Mouse (Mus musculus): ENCODE data around the gene Pi4kb. TPM values are rescaled to one million over a fixed set of nuclear protein-coding genes. Genes with fewer than 3 reads are reported as not detected.
"Not testable (repeated sequence)": the region's sequence is repeated elsewhere in the genome, so short reads cannot be mapped to it uniquely, and the experiment has no call there.

Pi4kb gene
- polyA plus RNA-seq, 1 experiment from 2014 or later: 20.7 TPM

- H3K36me3 ChIP-seq (ENCODE audit: insufficient read depth, low read length): not testable (repeated sequence)
Measured at GRCm38 (mm10) chr3:94943706-94944105, 30.8 kb upstream of the Pi4kb start.

DNA sequence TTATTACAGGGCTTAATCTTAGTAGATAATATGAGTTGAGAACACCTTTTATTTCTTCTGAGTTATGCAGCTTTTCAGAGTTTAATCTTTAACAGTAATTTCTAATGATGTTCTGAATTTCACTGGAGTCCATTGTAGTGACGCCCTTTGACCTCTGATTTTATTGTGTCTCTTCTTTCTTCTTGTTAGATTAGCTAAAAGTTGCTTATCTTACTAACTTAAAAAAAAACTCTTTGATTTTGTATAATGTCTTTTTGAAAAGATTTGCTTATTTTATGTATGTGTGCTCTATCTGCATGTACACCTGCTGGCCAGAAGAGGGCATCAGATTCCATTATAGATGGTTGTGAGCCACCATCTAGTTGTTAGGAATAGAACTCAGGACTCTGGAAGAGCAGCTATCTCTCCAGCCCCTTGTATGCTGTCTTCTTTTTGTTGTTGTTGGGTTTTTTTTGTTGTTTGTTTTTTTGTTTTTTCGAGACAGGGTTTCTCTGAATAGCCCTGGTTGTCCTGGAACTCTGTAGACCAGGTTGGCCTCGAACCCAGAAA is 26.4 kb upstream of the Pi4kb start:
- Histone ChIP-seq H3K27me3 (ENCODE audit: insufficient read depth, low read length) (no peaks in the 10 kb centered on the region), H3K9ac (ENCODE audit: low read depth, low read length) (no peak overlapping the region), H3K4me2 (ENCODE audit: low read length) (no peak overlapping the region), H3K9me3 (replicated peaks; ENCODE audit: low read length) (no peaks in the 10 kb centered on the region), H3K36me3 (ENCODE audit: insufficient read depth, low read length) (no peaks in the 10 kb centered on the region), H3K27ac (no peak overlapping the region), H3K4me1 (replicated peaks; ENCODE audit: insufficient read depth, low read length) (0 out of 2 replicates have a peak, but pooled peaks cover 3% of the 10 kb centered on the region), H3K4me3 (replicated peaks; ENCODE audit: low read depth, low read length) (no peak overlapping the region)
- peak; percentile 74 for TF ChIP-seq CTCF (IDR thresholded peaks at IDR 0.05; ENCODE audit: low read depth)
- 74% methylated on average over 3 of the region's 3 CpGs for whole genome bisulfite sequencing
- no peak for DNase-seq (ENCODE audit: low spot score)
- no peak for ATAC-seq (replicated peaks; ENCODE audit: low FRiP score, low read depth)

More at GRCm38 (mm10) chr3:94943706-94944105, 30.8 kb upstream of the Pi4kb start:
- H3K4me1 ChIP-seq (replicated peaks; ENCODE audit: insufficient read depth, low read length); H3K27ac ChIP-seq; H3K9ac ChIP-seq (ENCODE audit: low read depth, low read length); DNase-seq (ENCODE audit: low spot score); ATAC-seq (replicated peaks; ENCODE audit: low FRiP score, low read depth); H3K27me3 ChIP-seq (ENCODE audit: insufficient read depth, low read length); H3K4me2 ChIP-seq (ENCODE audit: low read length); H3K4me3 ChIP-seq (replicated peaks; ENCODE audit: low read depth, low read length); H3K9me3 ChIP-seq (replicated peaks; ENCODE audit: low read length): not testable (repeated sequence)
- 35% methylated on average over 3 of the region's 4 CpGs for WGBS
- peak; percentile 62 for TF ChIP-seq CTCF (IDR thresholded peaks at IDR 0.05; ENCODE audit: low read depth)

- no peaks in the 10 kb centered on the region for H3K9me3 ChIP-seq (replicated peaks; ENCODE audit: low read length)
- WGBS: 83% methylated on average over 3 of the region's 3 CpGs
- no peak overlapping the region for H3K4me2 ChIP-seq (ENCODE audit: low read length)
- no peak for ATAC-seq (replicated peaks; ENCODE audit: low FRiP score, low read depth)
- TF ChIP-seq CTCF (IDR thresholded peaks at IDR 0.05; ENCODE audit: low read depth): no peak
- H3K4me1 ChIP-seq (replicated peaks; ENCODE audit: insufficient read depth, low read length): peaks cover 4% of the 10 kb centered on the region; the same call in 1 of the 2 replicates
- no peak for DNase-seq (ENCODE audit: low spot score)
- no peak overlapping the region for H3K4me3 ChIP-seq (replicated peaks; ENCODE audit: low read depth, low read length)
- H3K27me3 ChIP-seq (ENCODE audit: insufficient read depth, low read length): no peaks in the 10 kb centered on the region
- H3K9ac ChIP-seq (ENCODE audit: low read depth, low read length): no peak overlapping the region
- no peaks in the 10 kb centered on the region for H3K36me3 ChIP-seq (ENCODE audit: insufficient read depth, low read length)
- H3K27ac ChIP-seq: no peak overlapping the region
Measured at GRCm38 (mm10) chr3:94949645-94950044, 24.9 kb upstream of the Pi4kb start.

GRCm38 (mm10) chr3:94952806-94953205 is 21.7 kb upstream of the Pi4kb start:
- peak overlapping the region; percentile 80 for H3K4me2 ChIP-seq (ENCODE audit: low read length)
- peak; percentile 49; the same call in 1 of the 2 replicates for ATAC-seq (replicated peaks; ENCODE audit: low FRiP score, low read depth)
- peak overlapping the region; percentile 89; the same call in 1 of the 2 replicates for H3K4me3 ChIP-seq (replicated peaks; ENCODE audit: low read depth, low read length)
- peaks cover 22% of the 10 kb centered on the region for H3K36me3 ChIP-seq (ENCODE audit: insufficient read depth, low read length)
- H3K4me1 ChIP-seq (replicated peaks; ENCODE audit: insufficient read depth, low read length): peaks cover 10% of the 10 kb centered on the region; the same call in 1 of the 2 replicates
- TF ChIP-seq CTCF (IDR thresholded peaks at IDR 0.05; ENCODE audit: low read depth): peak; percentile 20
- no peaks in the 10 kb centered on the region for H3K9me3 ChIP-seq (replicated peaks; ENCODE audit: low read length)
- WGBS: 56% methylated on average over 5 of the region's 5 CpGs
- peak overlapping the region; percentile 93; the same call in 1 of the 2 replicates for H3K27ac ChIP-seq
- H3K9ac ChIP-seq (ENCODE audit: low read depth, low read length): no peak overlapping the region
- no peaks in the 10 kb centered on the region for H3K27me3 ChIP-seq (ENCODE audit: insufficient read depth, low read length)
- DNase-seq (ENCODE audit: low spot score): peak; percentile 52

DNA sequence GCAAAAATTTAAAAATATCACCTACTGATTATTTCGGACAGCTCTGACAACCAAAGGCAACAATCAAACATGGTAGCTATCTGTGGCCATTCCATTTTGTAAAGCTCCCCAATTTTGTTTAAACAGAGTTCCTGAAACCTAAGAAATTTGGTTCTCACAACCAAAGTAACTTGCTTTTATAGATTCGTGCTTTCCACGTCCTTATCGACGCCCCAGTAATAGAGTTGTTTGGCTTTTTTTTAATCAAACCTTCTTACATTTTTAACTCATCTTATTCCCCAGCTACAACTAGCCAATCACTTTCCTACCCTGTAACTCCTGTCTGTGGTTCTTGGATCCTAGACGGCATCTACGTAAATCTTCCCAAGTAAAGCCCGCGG is 21.2 kb upstream of the Pi4kb start:
- ATAC-seq (replicated peaks; ENCODE audit: low FRiP score, low read depth): 0 out of 2 replicates have a peak, but pooled peaks have one; percentile 4
- Histone ChIP-seq H3K36me3 (ENCODE audit: insufficient read depth, low read length) (peaks cover 28% of the 10 kb centered on the region), H3K27ac (peak overlapping the region; percentile 93), H3K27me3 (ENCODE audit: insufficient read depth, low read length) (no peaks in the 10 kb centered on the region), H3K4me1 (replicated peaks; ENCODE audit: insufficient read depth, low read length) (peaks cover 10% of the 10 kb centered on the region; the same call in 1 of the 2 replicates), H3K9me3 (replicated peaks; ENCODE audit: low read length) (no peaks in the 10 kb centered on the region), H3K4me3 (replicated peaks; ENCODE audit: low read depth, low read length) (peak overlapping the region; percentile 89), H3K4me2 (ENCODE audit: low read length) (peak overlapping the region; percentile 80), H3K9ac (ENCODE audit: low read depth, low read length) (peak overlapping the region; percentile 60)
- TF ChIP-seq CTCF (IDR thresholded peaks at IDR 0.05; ENCODE audit: low read depth): no peak
- 8% methylated on average over 9 of the region's 9 CpGs for WGBS
- no peak for DNase-seq (ENCODE audit: low spot score)

- H3K4me1 ChIP-seq (replicated peaks; ENCODE audit: insufficient read depth, low read length): peaks cover 10% of the 10 kb centered on the region; the same call in 1 of the 2 replicates
- H3K36me3 ChIP-seq (ENCODE audit: insufficient read depth, low read length): peaks cover 31% of the 10 kb centered on the region
- DNase-seq (ENCODE audit: low spot score) (peak; percentile 99), ATAC-seq (replicated peaks; ENCODE audit: low FRiP score, low read depth) (peak; percentile 96)
- no peaks in the 10 kb centered on the region for H3K9me3 ChIP-seq (replicated peaks; ENCODE audit: low read length)
- peak within 1 kb of the TSS; percentile 80 for H3K4me2 ChIP-seq (ENCODE audit: low read length)
- H3K9ac ChIP-seq (ENCODE audit: low read depth, low read length): peak within 1 kb of the TSS; percentile 89
- WGBS: under 1% methylated on average over 45 of the region's 50 CpGs
- TF ChIP-seq CTCF (IDR thresholded peaks at IDR 0.05; ENCODE audit: low read depth): no peak
- H3K27me3 ChIP-seq (ENCODE audit: insufficient read depth, low read length): no peaks in the 10 kb centered on the region
- peak within 1 kb of the TSS; percentile 93 for H3K27ac ChIP-seq
- peak within 1 kb of the TSS; percentile 89 for H3K4me3 ChIP-seq (replicated peaks; ENCODE audit: low read depth, low read length)
Measured at GRCm38 (mm10) chr3:94953764-94954616, 20.5 kb upstream of the Pi4kb start, which contains the start of gene Rfx5. Gene Rfx5, plus strand, starts transcription at chr3:94954075.

Measured in kidney, postnatal 0 days (tissue).